Mouse (Mus musculus): ENCODE results near the gene Arid5b. TPM values are rescaled to one million over a fixed set of nuclear protein-coding genes. Genes with fewer than 3 reads are reported as not detected.

Arid5b gene
- polyA plus RNA-seq, 1 experiment from 2014 or later: 41.2 TPM

GRCm38 (mm10) chr10:68282466-68283391 lies 4.2 kb upstream of the Arid5b start:
- no peaks in the 10 kb centered on the region for H3K36me3 ChIP-seq
- no peaks in the 10 kb centered on the region for H3K27me3 ChIP-seq
- ATAC-seq (ENCODE audit: insufficient number of reproducible peaks, low FRiP score, low TSS enrichment, low read depth): peak; percentile 73; the same call in 1 of the 2 replicates
- under 1% methylated on average over 27 of the region's 27 CpGs for WGBS
- H3K4me2 ChIP-seq: peak overlapping the region; percentile 88
- peak overlapping the region; percentile 43 for H3K4me3 ChIP-seq
- H3K9ac ChIP-seq: peak overlapping the region; percentile 33; the same call in 1 of the 2 replicates
- peaks cover 18% of the 10 kb centered on the region for H3K4me1 ChIP-seq
- H3K9me3 ChIP-seq: no peaks in the 10 kb centered on the region
- H3K27ac ChIP-seq: peak overlapping the region; percentile 54

GRCm38 (mm10) chr10:68281775-68282106 lies 3.2 kb upstream of the Arid5b start:
- no peak for ATAC-seq (ENCODE audit: insufficient number of reproducible peaks, low FRiP score, low TSS enrichment, low read depth)
- no peak overlapping the region for H3K4me3 ChIP-seq
- H3K27me3 ChIP-seq: no peaks in the 10 kb centered on the region
- H3K36me3 ChIP-seq: no peaks in the 10 kb centered on the region
- H3K9me3 ChIP-seq: no peaks in the 10 kb centered on the region
- no peak overlapping the region for H3K9ac ChIP-seq
- WGBS: 21% methylated on average over 3 of the region's 3 CpGs
- no peak overlapping the region for H3K27ac ChIP-seq
- H3K4me2 ChIP-seq: no peak overlapping the region
- H3K4me1 ChIP-seq: peaks cover 18% of the 10 kb centered on the region

GRCm38 (mm10) chr10:68281076-68281774 lies 2.7 kb upstream of the Arid5b start:
- no peak overlapping the region for H3K4me2 ChIP-seq
- no peaks in the 10 kb centered on the region for H3K27me3 ChIP-seq
- no peak overlapping the region for H3K27ac ChIP-seq
- H3K4me3 ChIP-seq: no peak overlapping the region
- peaks cover 20% of the 10 kb centered on the region for H3K4me1 ChIP-seq
- no peaks in the 10 kb centered on the region for H3K36me3 ChIP-seq
- H3K9me3 ChIP-seq: no peaks in the 10 kb centered on the region
- H3K9ac ChIP-seq: no peak overlapping the region
- ATAC-seq (ENCODE audit: insufficient number of reproducible peaks, low FRiP score, low TSS enrichment, low read depth): no peak
- WGBS: 39% methylated on average over 6 of the region's 6 CpGs

- Histone ChIP-seq H3K27me3 (no peaks in the 10 kb centered on the region), H3K36me3 (no peaks in the 10 kb centered on the region), H3K9ac (peak overlapping the region; percentile 42), H3K4me3 (peak overlapping the region; percentile 57), H3K4me2 (peak overlapping the region; percentile 75), H3K27ac (peak overlapping the region; percentile 94), H3K9me3 (no peaks in the 10 kb centered on the region), H3K4me1 (peaks cover 26% of the 10 kb centered on the region)
- peak; percentile 7; the same call in 1 of the 2 replicates for ATAC-seq (ENCODE audit: insufficient number of reproducible peaks, low FRiP score, low TSS enrichment, low read depth)
- under 1% methylated on average over 41 of the region's 41 CpGs for whole genome bisulfite sequencing
Measured at GRCm38 (mm10) chr10:68279516-68280501, 1.3 kb upstream of the Arid5b start.

- Histone ChIP-seq H3K9ac (peak overlapping the region; percentile 69), H3K36me3 (peaks cover 3% of the 10 kb centered on the region; the same call in 1 of the 2 replicates), H3K4me3 (peak overlapping the region; percentile 57), H3K9me3 (no peaks in the 10 kb centered on the region), H3K4me1 (peaks cover 22% of the 10 kb centered on the region), H3K27me3 (no peaks in the 10 kb centered on the region), H3K27ac (peak overlapping the region; percentile 94), H3K4me2 (peak overlapping the region; percentile 75)
- no peak for ATAC-seq (ENCODE audit: insufficient number of reproducible peaks, low FRiP score, low TSS enrichment, low read depth)
- under 1% methylated on average over 15 of the region's 15 CpGs for WGBS
Measured at GRCm38 (mm10) chr10:68277671-68278151, 829 bp downstream of the Arid5b start.

- peaks cover 5% of the 10 kb centered on the region for H3K36me3 ChIP-seq
- peak overlapping the region; percentile 57 for H3K4me3 ChIP-seq
- H3K27me3 ChIP-seq: no peaks in the 10 kb centered on the region
- H3K27ac ChIP-seq: peak overlapping the region; percentile 94
- peak; percentile 36 for ATAC-seq (ENCODE audit: insufficient number of reproducible peaks, low FRiP score, low TSS enrichment, low read depth)
- H3K9ac ChIP-seq: peak overlapping the region; percentile 50
- peak overlapping the region; percentile 75 for H3K4me2 ChIP-seq
- H3K9me3 ChIP-seq: no peaks in the 10 kb centered on the region
- under 1% methylated on average over 31 of the region's 34 CpGs for WGBS
- peaks cover 15% of the 10 kb centered on the region for H3K4me1 ChIP-seq
Measured at GRCm38 (mm10) chr10:68276976-68277441, 1.5 kb downstream of the Arid5b start.

- Histone ChIP-seq H3K36me3 (peaks cover 6% of the 10 kb centered on the region), H3K9ac (peak overlapping the region; percentile 50), H3K4me2 (peak overlapping the region; percentile 75), H3K27ac (peak overlapping the region; percentile 94), H3K4me1 (peaks cover 13% of the 10 kb centered on the region), H3K9me3 (no peaks in the 10 kb centered on the region), H3K27me3 (no peaks in the 10 kb centered on the region), H3K4me3 (peak overlapping the region; percentile 57)
- peak; percentile 79 for ATAC-seq (ENCODE audit: insufficient number of reproducible peaks, low FRiP score, low TSS enrichment, low read depth)
- WGBS: 0% methylated on average over 27 of the region's 29 CpGs
Measured at GRCm38 (mm10) chr10:68276350-68276975, 2.1 kb downstream of the Arid5b start.

- H3K36me3 ChIP-seq: peaks cover 6% of the 10 kb centered on the region
- H3K27me3 ChIP-seq: no peaks in the 10 kb centered on the region
- H3K9me3 ChIP-seq: no peaks in the 10 kb centered on the region
- 19% methylated on average over 18 of the region's 18 CpGs for WGBS
- H3K4me1 ChIP-seq: peaks cover 8% of the 10 kb centered on the region
- no peak for ATAC-seq (ENCODE audit: insufficient number of reproducible peaks, low FRiP score, low TSS enrichment, low read depth)
- peak overlapping the region; percentile 75 for H3K4me2 ChIP-seq
- no peak overlapping the region for H3K9ac ChIP-seq
- peak overlapping the region; percentile 57 for H3K4me3 ChIP-seq
- peak overlapping the region; percentile 40; the same call in 1 of the 2 replicates for H3K27ac ChIP-seq
Measured at GRCm38 (mm10) chr10:68274900-68275760, 3.4 kb downstream of the Arid5b start.

- Histone ChIP-seq H3K4me3 (no peak overlapping the region), H3K9ac (no peak overlapping the region), H3K9me3 (no peaks in the 10 kb centered on the region), H3K4me1 (0 out of 2 replicates have a peak, but pooled peaks cover 4% of the 10 kb centered on the region), H3K27ac (no peak overlapping the region), H3K4me2 (no peak overlapping the region), H3K36me3 (peaks cover 6% of the 10 kb centered on the region), H3K27me3 (no peaks in the 10 kb centered on the region)
- WGBS: 72% methylated on average over 10 of the region's 10 CpGs
- no peak for ATAC-seq (ENCODE audit: insufficient number of reproducible peaks, low FRiP score, low TSS enrichment, low read depth)
Measured at GRCm38 (mm10) chr10:68269789-68270188, 8.8 kb downstream of the Arid5b start.

GRCm38 (mm10) chr10:68268629-68269028 lies 9.9 kb downstream of the Arid5b start:
- no peak overlapping the region for H3K4me2 ChIP-seq
- no peak overlapping the region for H3K27ac ChIP-seq
- no peak for ATAC-seq (ENCODE audit: insufficient number of reproducible peaks, low FRiP score, low TSS enrichment, low read depth)
- H3K9ac ChIP-seq: no peak overlapping the region
- no peaks in the 10 kb centered on the region for H3K27me3 ChIP-seq
- no peak overlapping the region for H3K4me3 ChIP-seq
- H3K4me1 ChIP-seq: 0 out of 2 replicates have a peak, but pooled peaks cover 4% of the 10 kb centered on the region
- no peaks in the 10 kb centered on the region for H3K9me3 ChIP-seq
- peaks cover 6% of the 10 kb centered on the region for H3K36me3 ChIP-seq
- WGBS: 66% methylated on average over 5 of the region's 5 CpGs

Data from limb, embryonic 15.5 days (tissue).